Mouse (Mus musculus) lung, embryonic 15.5 days (tissue): ENCODE data around the gene Gimap4. TPM values are rescaled to one million over a fixed set of nuclear protein-coding genes. Genes with fewer than 3 reads are reported as not detected.
"Not testable (repeated sequence)": the region's sequence is repeated elsewhere in the genome, so short reads cannot be mapped to it uniquely, and the experiment has no call there.

Experiments
- ATAC-seq: fragments of 200-750 bp; cut with Nextera tagmentation; 2 replicates; pipeline ENCODE4 v1.8.0; 2017; ENCODE audit warnings: moderate number of reproducible peaks, borderline replicate concordance; ENCODE audit not compliant: low FRiP score, low TSS enrichment; ENCODE audit errors: extremely low read depth
- H3K27ac ChIP-seq: fragments of 300-500 bp; sonication (generic); 2 replicates; pipeline ENCODE4 v1.5.1; 2015; ENCODE audit warnings: moderate library complexity, mild to moderate bottlenecking, inconsistent platforms
- H3K27me3 ChIP-seq: fragments of 300-500 bp; sonication (generic); 2 replicates; pipeline ENCODE4 v1.6.1; 2015; ENCODE audit warnings: inconsistent platforms
- H3K36me3 ChIP-seq: fragments of 300-500 bp; sonication (generic); 2 replicates; pipeline ENCODE4 v1.6.1; 2015; ENCODE audit warnings: inconsistent platforms
- H3K4me1 ChIP-seq: fragments of 300-500 bp; sonication (generic); 2 replicates; pipeline ENCODE4 v1.6.1; 2015; ENCODE audit warnings: inconsistent platforms
- H3K4me2 ChIP-seq: fragments of 300-500 bp; sonication (generic); 2 replicates; pipeline ENCODE4 v1.6.1; 2015; ENCODE audit warnings: inconsistent platforms, mild to moderate bottlenecking, moderate library complexity
- H3K4me3 ChIP-seq: fragments of 300-500 bp; sonication (generic); 2 replicates; pipeline ENCODE4 v1.5.1; 2015; ENCODE audit warnings: mild to moderate bottlenecking, inconsistent platforms
- H3K9ac ChIP-seq: fragments of 300-500 bp; sonication (generic); 2 replicates; pipeline ENCODE4 v1.6.1; 2015; ENCODE audit warnings: inconsistent platforms
- H3K9me3 ChIP-seq: fragments of 300-500 bp; sonication (generic); 2 replicates; pipeline ENCODE4 v1.6.1; 2016; ENCODE audit warnings: inconsistent platforms
- WGBS: fragments of 180-500 bp; shearing (Covaris S2); methylation state at CpG from one replicate; pipeline ENCODE4 v1.1.7; 2015; 5-methylcytosine and 5-hydroxymethylcytosine counted together
- polyA plus RNA-seq: library from polyadenylated mRNA; unstranded; fragments of >200 nt; fragmentation: Nextera tagmentation; extraction: Ambion mirVana; gene quantifications from 2 replicates; pipeline ENCODE4 v1.2.1, GENCODE M21; 2015

Gene Gimap4
- polyA plus RNA-seq, 1 experiment from 2014 or later: 46.6 TPM

GRCm38 (mm10) chr6:48677492-48678345 lies 6.6 kb upstream of the Gimap4 start:
- no peak overlapping the region for H3K4me3 ChIP-seq
- no peaks in the 10 kb centered on the region for H3K4me1 ChIP-seq
- H3K9ac ChIP-seq: no peak overlapping the region
- H3K36me3 ChIP-seq: no peaks in the 10 kb centered on the region
- no peak for ATAC-seq
- no peaks in the 10 kb centered on the region for H3K27me3 ChIP-seq
- H3K4me2 ChIP-seq: no peak overlapping the region; the same call in 1 of the 2 replicates
- H3K9me3 ChIP-seq: no peaks in the 10 kb centered on the region
- H3K27ac ChIP-seq: no peak overlapping the region
- WGBS: 92% methylated on average over 17 of the region's 17 CpGs

GRCm38 (mm10) chr6:48678391-48678790 lies 6.0 kb upstream of the Gimap4 start:
- ATAC-seq: no peak
- WGBS: 53% methylated on average over 4 of the region's 4 CpGs
- H3K9me3 ChIP-seq: no peaks in the 10 kb centered on the region
- no peak overlapping the region for H3K27ac ChIP-seq
- no peak overlapping the region for H3K9ac ChIP-seq
- H3K27me3 ChIP-seq: no peaks in the 10 kb centered on the region
- no peaks in the 10 kb centered on the region for H3K4me1 ChIP-seq
- H3K4me3 ChIP-seq: no peak overlapping the region
- H3K36me3 ChIP-seq: no peaks in the 10 kb centered on the region
- H3K4me2 ChIP-seq: no peak overlapping the region

GRCm38 (mm10) chr6:48679701-48680100 lies 4.6 kb upstream of the Gimap4 start:
- 67% methylated on average over 6 of the region's 6 CpGs for WGBS
- no peak overlapping the region for H3K4me3 ChIP-seq
- H3K9ac ChIP-seq: no peak overlapping the region
- no peaks in the 10 kb centered on the region for H3K4me1 ChIP-seq
- no peak overlapping the region for H3K27ac ChIP-seq
- no peaks in the 10 kb centered on the region for H3K27me3 ChIP-seq
- no peak overlapping the region for H3K4me2 ChIP-seq
- no peak for ATAC-seq
- H3K9me3 ChIP-seq: no peaks in the 10 kb centered on the region
- no peaks in the 10 kb centered on the region for H3K36me3 ChIP-seq

DNA sequence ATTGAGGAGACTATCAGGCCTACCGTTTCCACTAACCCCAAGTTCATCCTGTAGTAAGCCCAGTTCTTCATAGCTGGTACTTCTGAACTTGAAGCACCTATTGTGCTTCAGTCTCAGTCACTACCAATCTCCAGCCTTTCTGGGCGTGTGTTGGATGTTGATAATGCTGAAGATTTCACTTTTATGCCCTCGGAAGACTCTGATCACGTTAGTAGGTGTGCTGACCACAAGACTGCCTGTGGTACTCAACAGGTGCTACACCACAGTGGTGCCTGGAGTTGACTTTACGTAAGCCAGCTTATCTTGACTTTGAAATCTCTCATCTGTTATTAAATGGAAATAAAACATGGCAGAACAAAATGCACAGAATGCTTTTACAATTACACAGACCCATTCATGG lies 3.9 kb upstream of the Gimap4 start:
- H3K36me3 ChIP-seq: no peaks in the 10 kb centered on the region
- H3K9me3 ChIP-seq: no peaks in the 10 kb centered on the region
- H3K4me3 ChIP-seq: no peak overlapping the region
- no peaks in the 10 kb centered on the region for H3K4me1 ChIP-seq
- 70% methylated on average over 5 of the region's 5 CpGs for WGBS
- H3K27me3 ChIP-seq: no peaks in the 10 kb centered on the region
- H3K4me2 ChIP-seq: no peak overlapping the region
- H3K9ac ChIP-seq: no peak overlapping the region
- no peak overlapping the region for H3K27ac ChIP-seq
- no peak for ATAC-seq

DNA sequence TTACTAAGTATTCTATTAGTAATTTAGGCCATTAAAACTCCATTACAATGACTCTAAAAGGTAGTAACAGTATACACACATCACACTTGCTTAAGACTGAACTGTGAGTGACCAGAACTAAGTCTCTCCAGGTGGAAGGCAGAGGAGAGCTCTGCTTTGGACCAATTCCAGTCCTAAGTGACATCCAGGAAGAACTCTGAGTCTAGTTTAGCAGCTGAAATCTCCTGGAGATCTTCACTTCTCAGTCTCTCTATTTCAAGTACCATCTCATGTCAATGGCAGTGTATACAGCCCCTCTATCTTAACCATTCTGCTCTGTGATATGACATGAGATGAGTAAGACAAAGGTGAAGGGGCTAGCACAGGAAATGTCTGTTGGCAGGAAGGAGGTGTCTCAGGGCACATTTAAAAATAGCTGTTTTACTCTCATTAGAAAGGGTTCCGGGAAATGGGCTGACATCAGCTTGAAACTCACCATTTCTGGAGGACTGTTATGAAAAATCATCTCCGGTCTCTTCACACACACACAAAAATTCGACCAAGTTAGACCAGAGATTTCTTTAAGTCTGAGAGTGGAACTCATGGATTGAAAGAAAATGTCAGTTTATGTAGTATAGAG lies 2.8 kb upstream of the Gimap4 start:
- no peak overlapping the region for H3K4me3 ChIP-seq
- no peak for ATAC-seq
- H3K27me3 ChIP-seq: no peaks in the 10 kb centered on the region
- no peak overlapping the region for H3K4me2 ChIP-seq
- peak overlapping the region; percentile 48; the same call in 1 of the 2 replicates for H3K27ac ChIP-seq
- no peak overlapping the region for H3K9ac ChIP-seq
- H3K36me3 ChIP-seq: no peaks in the 10 kb centered on the region
- no peaks in the 10 kb centered on the region for H3K4me1 ChIP-seq
- WGBS: 66% methylated on average over 3 of the region's 3 CpGs
- no peaks in the 10 kb centered on the region for H3K9me3 ChIP-seq

- no peaks in the 10 kb centered on the region for H3K9me3 ChIP-seq
- H3K27me3 ChIP-seq: no peaks in the 10 kb centered on the region
- H3K4me3 ChIP-seq: no peak overlapping the region
- no peak overlapping the region for H3K9ac ChIP-seq
- H3K27ac ChIP-seq: peak overlapping the region; percentile 48
- no peaks in the 10 kb centered on the region for H3K4me1 ChIP-seq
- no peak overlapping the region for H3K4me2 ChIP-seq
- no peak for ATAC-seq
- no peaks in the 10 kb centered on the region for H3K36me3 ChIP-seq
- WGBS: 73% methylated on average over 4 of the region's 4 CpGs
Observed at GRCm38 (mm10) chr6:48682271-48682670, 2.1 kb upstream of the Gimap4 start.

- H3K36me3 ChIP-seq, H3K4me2 ChIP-seq, H3K4me1 ChIP-seq, H3K27ac ChIP-seq, H3K9ac ChIP-seq, H3K27me3 ChIP-seq, ATAC-seq, H3K9me3 ChIP-seq, H3K4me3 ChIP-seq: not testable (repeated sequence)
- WGBS: 85% methylated on average over 4 of the region's 4 CpGs
Observed at GRCm38 (mm10) chr6:48683263-48683821, 1.0 kb upstream of the Gimap4 start.

GRCm38 (mm10) chr6:48684806-48685205 lies 457 bp downstream of the Gimap4 start:
- H3K9ac ChIP-seq: no peak overlapping the region
- WGBS: 49% methylated on average over 4 of the region's 4 CpGs
- no peaks in the 10 kb centered on the region for H3K9me3 ChIP-seq
- H3K36me3 ChIP-seq: no peaks in the 10 kb centered on the region
- H3K4me1 ChIP-seq: no peaks in the 10 kb centered on the region
- H3K4me2 ChIP-seq: peak overlapping the region; percentile 16; the same call in 1 of the 2 replicates
- H3K27me3 ChIP-seq: no peaks in the 10 kb centered on the region
- peak overlapping the region; percentile 66 for H3K27ac ChIP-seq
- ATAC-seq: no peak
- peak overlapping the region; percentile 7; the same call in 1 of the 2 replicates for H3K4me3 ChIP-seq

- Histone ChIP-seq H3K4me3 (peak overlapping the region; percentile 7; the same call in 1 of the 2 replicates), H3K9me3 (no peaks in the 10 kb centered on the region), H3K4me2 (peak overlapping the region; percentile 11; the same call in 1 of the 2 replicates), H3K27me3 (no peaks in the 10 kb centered on the region), H3K4me1 (no peaks in the 10 kb centered on the region), H3K27ac (peak overlapping the region; percentile 66), H3K9ac (no peak overlapping the region), H3K36me3 (no peaks in the 10 kb centered on the region)
- ATAC-seq: no peak
- 76% methylated on average over 2 of the region's 2 CpGs for WGBS
Observed at GRCm38 (mm10) chr6:48685251-48685650, 902 bp downstream of the Gimap4 start.

DNA sequence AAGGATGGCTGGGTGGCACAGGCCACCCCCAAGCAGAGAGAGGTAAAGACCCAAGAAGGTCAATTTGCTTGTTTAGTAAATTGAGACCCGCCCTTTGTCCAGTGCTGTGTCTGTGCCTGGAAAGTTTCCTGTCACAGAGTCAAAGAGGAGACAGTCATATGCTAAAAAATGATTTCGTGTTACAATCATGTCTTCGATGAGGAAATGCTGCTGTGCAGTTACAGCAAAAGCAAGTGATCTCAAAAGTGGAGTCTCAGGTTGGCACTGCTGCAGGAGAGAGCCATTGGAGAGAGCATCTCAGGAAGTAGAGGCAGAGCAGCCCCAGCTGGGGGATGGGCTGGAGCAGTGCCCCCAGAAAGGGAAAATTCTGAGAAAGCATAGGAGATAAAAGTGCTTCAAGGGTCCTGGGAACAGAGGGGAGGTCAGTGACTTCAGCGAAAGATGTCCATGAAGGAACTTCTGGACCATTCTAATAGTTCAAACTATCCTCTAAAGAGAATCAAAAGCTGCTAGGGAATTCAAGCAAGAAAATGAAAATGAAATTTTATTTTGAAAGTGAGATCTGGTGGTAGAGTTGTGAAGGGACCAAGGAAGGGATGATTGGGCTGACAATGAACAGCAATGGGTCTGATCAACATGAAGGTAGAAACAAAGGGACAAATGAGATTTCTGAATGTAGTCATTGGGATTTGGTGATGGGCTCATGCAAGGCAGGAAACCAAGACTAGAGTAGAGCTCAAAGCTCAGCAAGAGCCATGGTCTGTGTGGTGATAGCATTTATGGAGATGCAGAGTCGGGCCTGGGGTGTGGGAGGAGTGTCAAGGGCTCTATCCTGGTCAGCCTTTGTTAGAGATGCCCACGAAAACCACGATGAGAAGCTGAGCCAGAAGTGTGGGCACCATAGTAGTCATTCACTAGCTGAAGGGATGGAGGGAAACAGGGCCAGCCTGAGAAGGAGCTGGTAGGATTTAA lies 1.6 kb downstream of the Gimap4 start:
- Histone ChIP-seq H3K27me3 (no peaks in the 10 kb centered on the region), H3K4me2 (peak overlapping the region; percentile 11; the same call in 1 of the 2 replicates), H3K4me1 (no peaks in the 10 kb centered on the region), H3K9me3 (no peaks in the 10 kb centered on the region), H3K4me3 (no peak overlapping the region), H3K27ac (no peak overlapping the region), H3K36me3 (no peaks in the 10 kb centered on the region), H3K9ac (no peak overlapping the region)
- no peak for ATAC-seq
- 66% methylated on average over 7 of the region's 7 CpGs for WGBS

- 69% methylated on average over 2 of the region's 2 CpGs for WGBS
- no peak overlapping the region for H3K27ac ChIP-seq
Observed at GRCm38 (mm10) chr6:48687077-48687476, 2.7 kb downstream of the Gimap4 start.

More at GRCm38 (mm10) chr6:48687077-48687476, 2.7 kb downstream of the Gimap4 start:
- Histone ChIP-seq H3K4me3 (no peak overlapping the region), H3K4me2 (no peak overlapping the region), H3K9me3 (no peaks in the 10 kb centered on the region), H3K4me1 (no peaks in the 10 kb centered on the region), H3K36me3 (no peaks in the 10 kb centered on the region), H3K27me3 (no peaks in the 10 kb centered on the region), H3K9ac (no peak overlapping the region)
- ATAC-seq: no peak
